Mouse (Mus musculus) fibroblast of lung, adult 2 months (primary cell): Measurements from ENCODE around the gene Mcidas.

Experiments
- DNase-seq: peaks from one replicate; pipeline ENCODE4 v3.0.0-alpha.2; 2011; ENCODE audit warnings: low read depth

Mcidas gene

DNA sequence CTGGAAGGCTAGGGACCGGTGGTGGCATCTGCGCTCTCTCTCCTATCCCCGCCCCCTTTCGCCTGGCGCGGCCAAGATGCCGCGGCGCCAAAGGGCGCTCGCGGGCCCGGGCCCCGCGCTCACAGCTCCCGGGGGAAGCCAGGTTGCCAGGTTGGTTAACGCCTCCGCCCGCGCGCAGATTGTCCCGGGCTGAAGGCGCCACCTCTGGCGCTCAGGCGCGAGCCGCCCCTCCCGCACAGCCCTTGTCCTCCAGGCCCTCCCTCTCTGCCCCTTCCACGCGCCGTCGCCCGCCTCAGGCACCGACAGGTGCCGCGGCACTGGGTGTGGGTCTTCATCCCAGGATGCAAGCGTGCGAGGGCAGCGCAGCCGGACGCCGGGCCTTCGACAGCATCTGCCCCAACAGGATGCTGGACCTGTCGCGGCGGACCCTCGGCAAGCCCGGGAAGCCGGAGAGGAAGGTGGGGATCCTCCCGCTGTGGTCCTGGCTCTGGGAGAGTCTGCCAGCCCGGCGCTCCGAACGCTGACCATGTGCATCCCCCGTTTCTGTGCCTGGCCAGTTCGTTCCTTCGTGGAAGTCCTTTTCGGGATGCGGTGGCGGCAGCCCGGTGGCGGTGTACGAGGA is at the start of gene Mcidas:
Mcidas (plus strand) TSS at position 315 of the 622 bp plus-strand sequence.
- no peak for DNase-seq

DNA sequence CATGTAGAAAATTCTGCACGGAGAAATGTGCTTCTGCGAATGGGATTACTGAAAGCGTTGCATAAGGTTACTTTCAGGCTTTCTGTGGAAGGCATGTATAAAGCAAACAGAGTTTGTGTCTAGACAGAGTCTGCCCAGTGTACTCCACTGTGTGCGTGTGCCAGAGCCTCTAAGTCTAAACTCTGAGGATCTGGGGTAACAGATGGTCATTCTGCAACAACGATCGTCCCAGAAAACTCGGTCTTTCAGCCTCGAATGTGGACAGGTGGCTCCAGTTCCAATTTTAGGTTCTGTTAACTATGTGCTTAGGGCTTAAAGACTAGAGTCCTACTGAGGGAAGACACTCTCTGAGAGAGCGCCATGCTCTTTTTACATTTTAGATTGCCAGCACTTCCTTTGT is 48.3 kb upstream of the Mcidas start:
- DNase-seq, result no peak

DNA sequence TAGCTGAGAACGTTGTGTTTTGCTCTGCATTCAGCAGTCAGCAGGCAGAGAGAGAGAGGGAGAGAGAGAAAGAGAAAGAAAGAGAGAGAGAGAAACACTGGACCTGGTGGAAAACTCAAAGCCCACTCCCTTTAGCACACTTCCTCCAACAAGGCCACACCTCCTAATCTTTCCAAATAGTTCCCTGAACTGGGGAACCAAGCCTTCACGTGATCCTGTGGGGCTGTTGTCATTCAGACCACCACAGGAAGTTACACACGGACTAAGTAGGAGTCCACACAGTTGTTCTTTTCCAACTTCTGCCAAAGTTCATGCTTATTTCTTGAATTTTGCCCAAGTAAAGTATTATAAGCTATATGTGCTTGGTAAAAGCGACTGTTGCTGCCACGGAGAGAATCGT is 47.7 kb upstream of the Mcidas start:
- no peak for DNase-seq

DNA sequence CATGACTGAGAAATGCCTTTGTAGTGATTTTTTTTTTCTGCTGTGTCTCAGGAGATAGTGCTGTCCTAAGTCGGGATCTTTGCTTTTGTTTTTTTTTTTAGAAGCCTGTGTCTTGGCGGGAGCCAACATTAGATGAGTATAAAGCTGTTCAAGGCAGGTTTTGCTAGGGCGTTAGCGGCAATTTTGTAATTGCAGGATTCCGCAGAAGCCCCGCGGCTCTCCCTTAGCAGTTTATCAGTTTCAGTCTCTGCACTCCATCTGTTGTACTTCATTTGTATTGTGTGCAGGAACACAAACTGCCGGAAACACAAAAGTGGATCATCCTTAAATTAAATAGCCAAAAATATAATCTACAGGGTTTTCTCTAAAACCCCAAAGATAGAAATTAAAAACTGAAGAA is 39.6 kb upstream of the Mcidas start:
- DNase-seq, result no peak

DNA sequence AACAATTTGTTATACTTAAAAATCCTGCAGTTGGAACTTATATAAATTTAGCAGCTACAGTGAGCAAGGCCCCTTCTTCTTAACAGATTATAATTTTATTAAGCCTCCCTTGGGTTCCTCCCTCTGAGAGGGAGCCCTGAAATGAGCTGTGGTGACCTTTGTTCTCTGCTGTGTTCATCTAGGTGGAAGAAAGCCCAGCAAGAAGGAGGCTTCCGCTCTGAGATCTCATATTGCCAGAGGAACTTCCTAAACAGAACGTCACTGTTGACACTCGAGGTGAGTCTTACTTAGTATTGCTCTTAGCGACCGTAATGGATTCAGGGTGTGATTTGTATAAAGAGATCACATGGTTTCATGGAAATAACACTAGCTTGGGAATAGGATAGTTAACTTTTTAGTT is 30.6 kb upstream of the Mcidas start:
- no peak for DNase-seq

DNA sequence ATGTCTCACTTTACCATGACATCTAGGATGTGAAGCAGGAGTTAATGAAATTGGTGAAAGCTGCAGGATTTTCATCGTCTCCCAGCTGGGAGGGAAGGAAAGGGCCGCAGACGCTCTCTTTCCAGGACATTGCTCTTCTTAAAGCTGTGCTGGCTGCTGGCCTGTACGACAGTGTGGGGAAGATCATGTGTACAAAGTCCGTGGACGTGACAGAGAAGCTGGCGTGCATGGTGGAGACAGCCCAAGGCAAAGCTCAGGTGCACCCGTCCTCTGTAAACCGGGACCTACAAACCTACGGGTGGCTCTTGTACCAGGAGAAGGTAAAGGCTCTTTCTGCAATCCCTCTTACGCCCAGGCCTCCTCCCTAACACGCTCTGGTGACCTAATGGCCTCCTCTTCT is 29.2 kb upstream of the Mcidas start:
- no peak for DNase-seq

DNA sequence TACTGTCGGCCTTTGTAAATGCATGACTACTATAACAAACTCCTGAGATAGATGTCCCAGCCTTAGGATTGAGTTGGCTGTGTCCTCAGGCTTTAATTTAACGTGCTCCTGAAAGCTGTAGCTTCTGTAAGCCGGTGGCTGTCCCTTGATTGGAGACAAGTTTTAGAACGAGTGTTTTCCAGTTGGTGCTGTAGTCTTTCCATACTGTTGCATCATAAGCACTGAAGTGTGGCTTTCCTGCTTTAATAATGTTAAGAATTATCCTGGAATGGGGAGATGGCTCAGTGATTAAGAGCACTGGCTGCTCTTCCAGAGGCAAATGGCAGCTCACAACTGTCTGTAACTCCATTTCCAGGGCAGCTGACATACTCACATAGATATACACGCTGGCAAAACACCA is 26.4 kb upstream of the Mcidas start:
- no peak for DNase-seq

DNA sequence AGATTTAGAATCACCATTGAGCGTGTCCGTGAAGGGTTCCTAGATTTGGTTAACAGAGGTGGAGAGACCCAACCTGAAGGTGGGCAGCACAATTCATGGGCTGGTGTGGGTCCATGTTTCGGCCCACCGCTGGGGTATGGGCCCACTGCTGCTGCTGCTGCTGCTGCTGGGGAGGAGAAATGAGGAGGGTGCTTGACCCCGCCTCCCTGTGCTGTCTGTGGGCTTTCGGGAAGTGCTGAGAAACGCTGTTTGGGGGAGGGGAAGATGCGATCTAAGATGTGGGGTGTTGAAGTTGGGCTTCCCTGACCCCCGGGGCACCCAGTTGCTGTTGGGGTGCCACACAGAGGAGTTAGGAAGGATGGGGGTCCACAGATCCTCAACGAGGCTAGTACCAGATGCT is 16.9 kb upstream of the Mcidas start:
- no peak for DNase-seq

DNA sequence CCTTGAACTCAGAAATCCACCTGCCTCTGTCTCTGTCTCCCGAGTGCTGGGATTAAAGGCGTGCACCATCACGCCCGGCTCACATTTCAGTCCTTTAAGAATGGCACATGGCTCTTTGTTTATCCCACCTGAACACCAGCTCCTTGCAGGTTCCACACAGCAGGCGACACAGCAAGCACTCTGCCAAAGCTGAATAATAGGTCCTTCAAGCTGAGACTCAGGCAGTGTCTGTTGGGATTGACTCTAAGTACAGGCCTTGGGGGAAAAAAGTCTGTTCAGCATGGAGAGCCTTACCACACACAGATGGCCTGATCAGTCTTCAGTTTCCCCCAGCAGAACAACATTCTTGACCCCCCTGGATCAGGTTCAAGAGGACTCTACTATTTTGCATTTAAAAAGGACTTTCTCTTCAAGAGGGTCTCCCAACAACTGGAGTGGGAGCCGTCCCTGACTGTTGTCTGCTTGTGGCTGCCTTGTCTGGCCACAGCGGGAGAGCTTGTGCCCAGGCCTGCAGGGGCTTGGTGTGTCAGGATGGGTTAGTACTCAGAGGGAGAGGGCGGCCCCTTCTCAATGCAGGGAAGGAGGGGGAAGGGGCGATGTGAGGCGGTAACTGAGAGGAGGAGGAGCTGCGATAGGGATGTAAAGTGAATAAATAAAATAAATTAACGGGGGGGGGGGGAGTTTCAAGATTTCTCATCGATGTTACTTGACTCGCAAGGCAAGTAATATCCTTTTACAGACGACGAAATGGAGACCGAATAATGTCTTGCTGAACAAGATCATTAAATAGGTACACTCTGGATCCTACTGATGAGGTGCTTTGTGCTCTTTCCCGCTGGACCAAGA is 7.8 kb upstream of the Mcidas start:
- no peak for DNase-seq

DNA sequence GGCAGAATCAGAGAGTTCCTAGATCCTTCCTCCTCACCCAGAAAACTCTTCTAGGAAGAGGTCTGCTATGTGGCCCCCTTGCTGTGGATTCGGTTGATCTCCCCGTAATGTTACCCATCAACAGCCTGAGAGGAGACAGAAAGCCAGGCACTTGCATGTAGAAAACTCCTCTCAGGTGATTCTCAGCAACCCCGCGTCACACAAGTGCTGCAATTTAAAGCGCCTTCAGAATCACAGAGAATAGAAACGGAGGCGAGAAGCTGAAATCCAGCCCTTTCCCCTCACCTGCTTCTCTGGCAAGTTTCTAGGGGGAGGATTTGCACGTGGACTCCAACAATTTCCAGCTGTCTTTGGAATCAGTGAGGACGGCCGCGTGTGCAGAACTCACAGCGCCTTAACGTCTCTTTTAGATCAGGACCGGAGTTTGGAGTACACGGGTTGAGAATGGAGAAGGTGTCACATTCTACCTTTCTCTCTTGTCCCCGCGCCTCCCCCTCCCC is 7.1 kb upstream of the Mcidas start:
- DNase-seq, result no peak

DNA sequence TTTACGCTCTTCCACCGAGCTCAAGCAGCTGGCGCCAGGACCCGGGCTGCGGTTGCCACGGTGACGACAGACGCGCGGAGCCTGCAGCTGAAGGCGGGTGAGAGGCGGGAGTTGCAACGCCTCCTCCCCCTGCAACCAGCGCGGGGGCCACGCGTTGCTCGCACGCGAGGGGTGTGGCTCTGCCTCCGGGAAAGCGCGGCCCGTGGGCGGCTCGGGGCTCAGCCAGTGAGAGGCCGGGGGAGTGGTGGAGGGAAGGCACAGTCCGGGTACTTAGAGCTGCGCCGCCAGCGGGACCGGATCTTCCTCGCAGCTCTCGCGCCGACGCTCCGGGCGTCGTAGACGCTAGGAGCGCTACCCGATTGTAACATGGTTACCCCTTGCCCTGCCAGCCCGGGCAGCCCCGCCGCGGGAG is 6.1 kb upstream of the Mcidas start, which contains the start of gene Ccno:
Ccno (plus strand) TSS at position 271 of the 412 bp plus-strand sequence.
- peak; percentile 89 for DNase-seq

DNA sequence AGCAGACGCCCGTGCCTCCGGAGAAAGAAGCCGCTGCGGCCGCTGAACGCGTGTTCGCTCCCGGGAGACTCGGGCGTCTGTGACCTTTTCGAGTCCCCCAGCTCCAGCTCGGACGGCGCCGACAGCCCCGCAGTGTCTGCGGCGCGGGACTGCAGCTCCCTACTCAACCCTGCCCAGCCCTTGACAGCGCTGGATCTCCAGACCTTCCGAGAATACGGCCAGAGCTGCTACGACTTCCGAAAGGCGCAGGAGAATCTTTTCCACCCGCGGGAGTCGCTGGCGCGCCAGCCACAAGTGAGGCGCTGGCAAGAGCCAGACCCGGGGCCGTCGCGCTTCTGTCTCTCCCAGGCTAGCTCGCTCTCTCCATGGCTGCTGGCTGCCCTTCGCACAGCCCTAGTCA is 5.7 kb upstream of the Mcidas start:
- DNase-seq, result no peak

DNA sequence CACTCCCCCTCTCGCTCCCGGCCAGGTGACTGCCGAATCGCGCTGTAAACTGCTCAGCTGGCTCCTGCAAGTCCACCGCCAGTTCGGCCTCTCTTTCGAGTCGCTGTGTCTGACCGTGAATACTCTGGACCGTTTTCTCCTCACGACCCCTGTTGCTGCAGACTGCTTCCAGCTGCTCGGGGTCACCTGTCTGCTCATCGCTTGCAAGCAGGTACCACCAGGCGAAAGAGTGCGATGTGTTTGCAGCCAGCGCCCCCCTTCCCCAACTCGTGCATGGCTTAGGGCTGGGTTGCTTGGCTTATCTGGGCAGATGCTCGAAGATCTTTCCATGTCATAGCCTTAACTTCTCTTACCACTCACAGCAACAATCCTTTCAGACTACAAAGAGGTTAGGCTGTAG is 4.8 kb upstream of the Mcidas start:
- no peak for DNase-seq

DNA sequence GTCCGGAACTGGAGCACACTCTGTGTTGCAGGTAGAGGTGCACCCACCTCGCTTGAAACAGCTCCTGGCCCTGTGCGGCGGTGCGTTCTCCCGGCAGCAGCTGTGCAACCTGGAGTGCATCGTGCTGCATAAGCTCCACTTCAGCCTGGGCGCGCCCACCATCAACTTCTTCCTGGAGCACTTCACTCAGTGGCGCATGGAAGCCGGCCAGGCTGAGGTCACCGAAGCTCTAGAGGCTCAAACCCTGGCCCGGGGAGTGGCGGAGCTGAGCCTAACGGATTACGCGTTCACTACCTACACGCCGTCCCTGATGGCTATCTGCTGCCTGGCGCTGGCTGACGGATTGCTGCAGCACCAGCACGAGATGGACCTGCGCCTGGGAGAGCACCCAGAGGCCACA is 4.1 kb upstream of the Mcidas start:
- no peak for DNase-seq

DNA sequence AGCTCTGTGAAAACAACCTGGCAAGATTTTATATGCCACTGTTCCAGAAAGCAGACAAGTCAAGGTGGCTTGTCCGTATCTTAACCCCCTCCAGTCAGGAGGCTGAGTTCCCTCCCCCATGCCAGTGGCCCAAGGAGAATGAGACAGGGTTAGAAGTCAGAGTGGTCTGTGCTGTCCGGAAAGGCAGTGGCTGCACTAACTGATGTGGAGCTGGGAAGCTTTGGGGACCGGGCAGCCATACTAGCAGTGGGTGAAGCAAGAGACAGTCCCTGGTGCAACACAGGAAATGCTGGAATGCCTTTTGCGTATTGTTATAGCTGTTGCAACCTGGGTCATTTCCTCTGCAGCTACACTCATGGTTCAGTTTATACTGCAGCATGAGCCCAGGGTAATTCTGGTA is 3.3 kb upstream of the Mcidas start:
- no peak for DNase-seq

DNA sequence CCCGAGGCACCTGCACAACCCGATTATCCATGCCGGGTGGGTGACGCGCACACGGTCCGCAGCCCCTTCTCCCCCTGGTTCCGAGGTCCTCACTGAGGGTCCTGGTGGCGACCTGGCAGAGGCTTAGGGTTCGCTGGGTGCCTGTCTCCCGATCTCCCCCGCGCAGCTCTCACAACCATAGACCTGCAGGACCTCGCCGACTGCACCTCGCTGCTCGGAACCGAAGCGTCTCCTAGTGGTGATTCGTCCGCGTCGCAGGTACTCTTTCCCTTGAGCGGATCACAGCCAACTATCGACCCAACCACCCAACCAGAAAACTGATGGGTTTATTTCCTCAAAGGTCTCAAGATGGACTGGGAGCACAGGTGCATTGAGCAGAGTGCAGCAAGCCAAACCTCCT is 546 bp downstream of the Mcidas start:
- no peak for DNase-seq

DNA sequence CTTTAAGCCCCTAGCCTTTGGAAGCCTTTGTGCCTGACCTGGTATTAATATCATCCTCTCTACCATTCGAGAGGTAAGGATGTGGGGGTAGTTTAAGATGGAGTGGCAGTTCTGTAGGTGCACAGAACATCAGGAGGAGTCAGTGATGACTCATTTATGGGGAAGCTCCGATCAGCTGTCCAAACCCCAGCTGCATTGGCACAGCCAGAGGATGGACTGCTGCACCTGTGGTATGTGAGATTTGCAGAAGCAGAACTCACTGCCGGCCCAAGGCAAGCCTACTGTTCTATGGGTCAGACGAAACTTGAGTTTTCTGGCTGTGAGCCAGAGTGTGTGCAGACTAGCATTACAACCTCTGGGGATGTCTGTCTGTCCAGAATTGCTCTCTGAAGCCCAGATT is 2.8 kb downstream of the Mcidas start:
- DNase-seq, result no peak

DNA sequence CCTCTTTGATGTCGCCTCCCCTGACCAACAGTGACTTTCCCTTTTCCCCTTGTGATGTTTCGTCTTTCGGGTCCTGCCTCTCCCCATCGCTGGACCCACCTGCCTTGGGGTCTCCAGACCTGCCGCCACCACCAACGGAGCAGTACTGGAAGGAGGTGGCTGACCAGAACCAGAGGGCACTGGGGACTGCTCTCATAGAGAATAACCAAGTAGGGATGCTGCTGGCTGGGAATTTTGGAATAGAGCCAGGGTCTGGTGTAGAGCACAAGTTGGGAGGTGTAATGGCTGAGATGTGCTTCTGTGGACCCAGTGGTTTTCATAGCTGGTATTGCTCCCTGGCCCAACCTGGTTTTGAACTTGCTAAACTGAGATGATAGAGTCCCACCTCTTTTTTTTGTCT is 3.7 kb downstream of the Mcidas start:
- DNase-seq, result no peak

DNA sequence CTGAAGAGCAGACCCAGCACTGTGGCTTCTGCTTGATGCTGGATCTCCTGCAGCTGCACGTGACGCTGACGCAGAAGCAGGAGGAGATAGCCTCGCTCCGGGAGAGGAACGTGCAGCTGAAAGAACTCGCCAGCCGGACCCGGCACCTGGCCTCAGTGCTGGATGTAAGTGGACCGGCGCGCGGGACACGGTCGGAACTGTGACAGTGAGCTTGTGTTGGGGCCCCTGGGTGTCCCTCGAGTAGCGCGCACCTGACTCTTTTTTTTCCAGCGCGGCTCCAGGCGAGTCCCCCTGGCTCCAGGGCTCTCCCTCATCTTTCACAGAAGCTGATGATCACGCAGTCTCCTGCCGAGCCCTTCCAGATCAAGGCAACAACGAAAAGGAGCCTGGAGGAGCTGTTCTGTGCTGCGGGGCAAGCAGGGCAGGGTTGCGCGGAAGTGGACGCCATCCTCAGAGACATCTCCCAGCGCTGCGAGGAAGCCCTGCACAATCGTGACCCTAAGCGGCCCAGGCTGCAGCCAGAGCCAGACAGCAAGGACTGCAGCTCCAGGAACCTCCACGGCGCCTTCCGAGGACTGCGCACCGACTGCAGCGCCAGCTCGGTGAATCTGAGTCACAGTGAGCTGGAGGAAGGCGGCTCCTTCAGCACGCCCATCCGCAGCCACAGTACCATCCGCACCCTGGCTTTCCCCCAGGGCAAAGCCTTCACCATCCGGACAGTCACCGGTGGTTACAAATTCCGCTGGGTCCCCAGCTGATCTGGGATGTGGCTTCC is 5.0 kb downstream of the Mcidas start:
- no peak for DNase-seq

DNA sequence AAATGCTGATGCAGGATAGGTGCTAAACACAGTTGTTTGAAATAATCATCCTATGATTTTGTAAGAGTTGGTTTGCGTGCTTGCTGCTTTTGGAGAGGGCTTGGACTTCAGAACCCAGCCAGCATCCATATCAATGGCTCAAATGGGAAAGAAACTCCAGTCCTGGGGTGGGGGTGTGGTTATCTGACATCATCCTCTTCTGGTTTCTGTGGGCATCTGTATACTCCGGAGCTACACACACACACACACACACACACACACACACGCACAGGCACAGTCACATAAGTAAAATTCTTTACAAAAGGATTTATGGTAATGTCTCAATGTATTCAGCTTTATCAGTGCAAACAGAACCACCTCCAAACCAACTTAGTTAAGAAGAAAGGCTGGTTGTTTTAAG is 6.4 kb downstream of the Mcidas start:
- DNase-seq, result no peak

DNA sequence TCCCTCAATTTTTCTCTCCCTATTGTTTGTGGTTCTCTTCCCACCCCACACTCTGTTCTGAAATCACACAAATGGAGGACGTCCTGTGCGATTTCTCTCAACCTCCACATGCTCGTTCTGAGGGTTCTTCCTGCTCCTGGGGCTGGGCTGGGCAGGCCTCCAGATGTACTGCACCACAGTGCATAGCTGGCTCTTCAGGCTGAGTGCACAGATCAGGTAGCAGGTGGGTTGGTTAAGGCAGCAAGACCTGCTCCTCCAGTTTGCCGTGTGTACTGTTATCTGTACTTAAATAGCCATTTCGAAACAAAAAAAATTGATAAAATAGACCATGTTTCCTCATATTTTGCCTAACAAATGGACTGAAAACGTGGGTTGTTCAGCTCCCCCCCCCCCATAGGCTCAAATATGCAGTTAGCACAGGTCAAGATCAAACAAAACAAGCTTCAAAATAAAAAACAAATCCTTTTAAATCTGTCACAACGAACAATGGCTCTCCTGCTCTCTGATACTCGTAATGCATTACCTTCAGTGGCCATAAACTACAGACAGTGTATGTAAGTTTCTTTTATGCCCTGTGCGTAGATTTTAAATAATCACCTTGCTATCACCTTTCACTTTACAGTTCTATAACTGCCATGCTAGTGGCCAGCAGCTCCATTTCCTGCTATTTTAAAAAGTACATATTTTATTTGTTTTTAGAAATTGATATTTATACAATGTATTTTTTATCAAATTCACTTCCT is 7.1 kb downstream of the Mcidas start:
- DNase-seq, result no peak

DNA sequence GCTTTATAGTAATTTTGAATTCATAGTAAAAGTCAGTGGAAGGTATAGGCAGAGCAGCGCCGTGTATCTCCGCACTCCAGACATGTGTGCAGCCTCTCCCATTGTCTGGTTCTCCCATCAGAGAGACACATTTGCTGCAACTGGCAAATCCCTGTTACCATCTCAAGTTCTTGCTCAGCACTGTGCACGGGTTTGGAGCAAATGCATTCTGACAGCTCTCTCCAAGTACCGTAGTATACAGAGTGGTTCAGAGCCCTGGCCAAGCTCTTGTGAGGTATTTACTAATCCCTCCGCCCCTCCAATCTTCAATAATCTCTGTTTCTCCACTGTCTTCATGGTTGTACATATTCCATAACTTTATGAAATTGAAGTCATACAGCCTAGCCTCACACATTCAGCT is 19.0 kb downstream of the Mcidas start:
- no peak for DNase-seq
